Mouse (Mus musculus) myocyte (in vitro differentiated cells): ENCODE measurements around the gene Nell1. TPM values are rescaled to one million over a fixed set of nuclear protein-coding genes. Genes with fewer than 3 reads are reported as not detected.

Experiments used
- H3K27me3 ChIP-seq: one replicate; pipeline ENCODE4 v1.6.1; 2011; ENCODE audit not compliant: control insufficient read depth, insufficient read depth, insufficient read length
- H3K36me3 ChIP-seq: one replicate; pipeline ENCODE4 v1.6.1; 2011; ENCODE audit not compliant: control insufficient read depth, insufficient read depth
- H3K4me2 ChIP-seq: one replicate; pipeline ENCODE4 v1.6.1; 2011; ENCODE audit warnings: low read depth, control low read depth
- H3K4me3 ChIP-seq: one replicate; pipeline ENCODE4 v1.5.1; 2011; ENCODE audit warnings: mild to moderate bottlenecking, control low read depth, moderate library complexity
- H3K79me2 ChIP-seq: one replicate; pipeline ENCODE4 v1.6.1; 2011; ENCODE audit not compliant: control insufficient read depth, insufficient read depth
- H3ac ChIP-seq: one replicate; pipeline ENCODE4 v1.6.1; 2011; ENCODE audit not compliant: control insufficient read depth, insufficient read length
- CEBPB ChIP-seq: IDR thresholded peaks from 2 replicates; pipeline ENCODE4 v1.6.1; 2011; ENCODE audit warnings: mild to moderate bottlenecking, moderate library complexity; ENCODE audit not compliant: poor library complexity, insufficient read depth, severe bottlenecking
- E2F4 ChIP-seq: IDR thresholded peaks from one replicate; pipeline ENCODE4 v1.6.1; 2011; ENCODE audit warnings: mild to moderate bottlenecking, control low read depth, moderate library complexity; ENCODE audit not compliant: insufficient read depth
- MAX ChIP-seq: IDR thresholded peaks from one replicate; pipeline ENCODE4 v1.6.1; 2011; ENCODE audit warnings: low read depth, mild to moderate bottlenecking, control low read depth
- MYOD1 ChIP-seq, 3 experiments: IDR thresholded peaks; one replicate each; pipeline ENCODE4 v1.6.1; 2011; ENCODE audit warnings: control low read depth in 2 of 3, low read depth in 2 of 3, mild to moderate bottlenecking in 2 of 3, moderate library complexity in 1 of 3; ENCODE audit not compliant: insufficient read length in 2 of 3, control insufficient read depth in 1 of 3
- MYOG ChIP-seq, 3 experiments: IDR thresholded peaks; one replicate each; pipeline ENCODE4 v1.6.1; 2011; ENCODE audit warnings: control low read depth in 2 of 3, low read depth in 2 of 3, mild to moderate bottlenecking in 2 of 3; ENCODE audit not compliant: insufficient read length in 2 of 3, control insufficient read depth in 1 of 3, insufficient read depth in 1 of 3
- POLR2A ChIP-seq: IDR thresholded peaks from one replicate; pipeline ENCODE4 v1.6.1; 2011; ENCODE audit warnings: low read depth, mild to moderate bottlenecking, control low read depth, moderate library complexity; ENCODE audit not compliant: insufficient read length
- POLR2AphosphoS2 ChIP-seq: IDR thresholded peaks from one replicate; pipeline ENCODE4 v1.6.1; 2011; ENCODE audit warnings: low read depth, control low read depth; ENCODE audit not compliant: insufficient read length
- REST ChIP-seq: IDR thresholded peaks from one replicate; pipeline ENCODE4 v1.6.1; 2011; ENCODE audit warnings: mild to moderate bottlenecking, control low read depth, moderate library complexity; ENCODE audit not compliant: insufficient read depth, insufficient read length
- SRF ChIP-seq: IDR thresholded peaks from one replicate; pipeline ENCODE4 v1.6.1; 2011; ENCODE audit warnings: low read depth; ENCODE audit not compliant: control insufficient read depth, insufficient read length
- TCF12 ChIP-seq: IDR thresholded peaks from one replicate; pipeline ENCODE4 v1.6.1; 2011; ENCODE audit warnings: mild to moderate bottlenecking, control low read depth; ENCODE audit not compliant: poor library complexity, insufficient read depth, severe bottlenecking
- TCF3 ChIP-seq: IDR thresholded peaks from one replicate; pipeline ENCODE4 v1.6.1; 2011; ENCODE audit warnings: low read depth, control low read depth; ENCODE audit not compliant: insufficient read length
- USF1 ChIP-seq: IDR thresholded peaks from one replicate; pipeline ENCODE4 v1.6.1; 2011; ENCODE audit warnings: low read depth, mild to moderate bottlenecking, control low read depth, moderate library complexity
- polyA plus RNA-seq: library from polyadenylated mRNA; unstranded; fragments of >200 nt; fragmentation: generic; extraction: Trizol; gene quantifications from one replicate; pipeline ENCODE4 v1.2.1, GENCODE M21; 2012; ENCODE audit warnings: missing spikeins

Gene Nell1
- polyA plus RNA-seq, 1 experiment, result not detected

DNA sequence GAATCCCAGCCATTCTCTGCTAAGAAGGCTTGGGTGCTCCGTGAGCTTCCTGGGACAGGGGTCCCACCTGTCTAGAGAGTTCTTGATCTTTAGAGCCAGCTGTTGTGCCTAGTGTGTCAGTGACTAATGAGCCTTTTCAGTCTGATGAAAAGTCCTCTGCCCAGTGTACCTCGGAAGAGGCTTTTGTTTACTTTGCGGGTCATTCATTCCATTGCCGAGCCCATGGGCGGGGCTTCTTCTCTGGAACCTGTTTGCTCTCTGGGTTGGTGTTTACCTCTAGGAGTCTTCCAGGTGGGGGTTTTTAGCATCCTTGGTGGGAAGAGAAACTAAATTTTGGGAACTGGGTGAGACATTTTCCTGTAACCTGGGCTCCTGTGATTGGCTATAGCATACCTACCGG, 10.0 kb downstream of the Nell1 start:
- Histone ChIP-seq H3K4me3 (no peak overlapping the region), H3K79me2 (no peaks in the 10 kb centered on the region), H3ac (no peak overlapping the region), H3K27me3 (no peaks in the 10 kb centered on the region), H3K4me2 (no peak overlapping the region), H3K36me3 (no peaks in the 10 kb centered on the region)
- TF ChIP-seq TCF3 (no peak), MYOD1 (IDR thresholded peaks at IDR 0.05; ENCODE audit: control insufficient read depth in 1 of 3, insufficient read length in 2 of 3, low read depth in 2 of 3) (no peak), SRF (no peak)

DNA sequence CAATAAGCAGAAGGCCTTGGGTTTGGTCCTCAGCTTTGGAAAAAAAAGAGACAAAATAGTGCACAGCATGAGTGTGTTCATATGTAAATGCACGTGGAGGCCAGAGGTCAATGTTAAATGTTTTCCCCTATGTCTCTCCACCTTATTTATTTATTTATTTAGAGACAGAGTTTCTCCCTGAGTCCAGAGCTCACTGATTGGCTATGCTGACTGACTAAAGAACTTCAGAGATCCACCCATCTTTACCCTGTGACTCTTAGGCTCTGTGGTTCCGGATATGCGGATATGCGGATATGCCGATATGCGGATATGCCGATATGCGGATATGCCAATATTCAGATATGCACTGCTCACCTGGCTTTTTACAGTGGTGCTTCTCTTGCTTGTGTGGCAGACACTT, 11.3 kb downstream of the Nell1 start:
- TF ChIP-seq SRF (no peak), USF1 (no peak), TCF3 (no peak), CEBPB (no peak), POLR2A (no peak), E2F4 (no peak), TCF12 (no peak), MAX (no peak)
- no peak overlapping the region for H3K4me2 ChIP-seq
- H3K36me3 ChIP-seq, result no peaks in the 10 kb centered on the region
- no peaks in the 10 kb centered on the region for H3K79me2 ChIP-seq
- H3ac ChIP-seq, result no peak overlapping the region
- H3K4me3 ChIP-seq, result no peak overlapping the region
- H3K27me3 ChIP-seq, result no peaks in the 10 kb centered on the region

DNA sequence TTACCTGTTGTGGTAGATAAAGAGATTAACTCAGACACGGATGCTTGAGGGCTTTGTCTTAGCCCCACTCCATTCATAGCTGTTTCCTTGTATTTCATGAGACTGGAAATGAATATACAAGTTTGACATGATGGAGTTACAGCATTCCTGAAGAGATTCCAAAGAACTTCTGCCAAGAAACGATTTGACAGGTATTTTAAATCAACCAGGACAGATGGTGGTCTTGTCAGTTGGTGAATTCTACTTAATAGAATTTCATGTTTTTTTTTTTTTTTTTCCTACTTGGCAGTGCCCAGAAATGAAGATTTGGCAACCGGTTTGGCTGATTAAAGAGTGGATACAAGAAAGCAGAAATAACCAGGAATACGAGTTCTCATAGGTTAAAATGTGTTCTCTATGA, 24.7 kb downstream of the Nell1 start:
- H3K4me2 ChIP-seq, result no peak overlapping the region
- H3K36me3 ChIP-seq, result no peaks in the 10 kb centered on the region
- H3ac ChIP-seq, result no peak overlapping the region
- H3K4me3 ChIP-seq, result no peak overlapping the region
- TF ChIP-seq REST (no peak), POLR2A (no peak), USF1 (no peak), SRF (no peak)
- H3K79me2 ChIP-seq, result no peaks in the 10 kb centered on the region
- H3K27me3 ChIP-seq, result no peaks in the 10 kb centered on the region

DNA sequence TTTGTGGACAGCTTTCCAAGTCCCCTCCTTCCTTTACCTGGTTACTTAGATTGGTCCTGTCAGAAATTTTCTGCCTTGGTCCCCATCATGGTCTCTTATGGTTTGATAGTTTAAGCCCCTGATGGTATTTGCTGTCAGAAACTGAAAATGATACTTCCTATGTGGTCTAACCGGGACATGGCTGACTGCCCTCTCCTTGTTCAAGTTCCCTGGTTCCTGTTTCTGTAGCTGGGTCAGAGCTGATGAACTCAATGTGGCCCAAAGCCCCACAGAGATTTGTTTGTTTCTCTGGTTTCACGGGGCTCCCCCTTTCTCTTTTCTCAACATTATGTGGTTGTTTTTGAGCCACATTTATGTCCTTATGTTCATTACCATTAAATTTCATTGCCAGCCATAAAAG, 30.6 kb downstream of the Nell1 start:
- H3K4me3 ChIP-seq, result no peak overlapping the region
- H3K4me2 ChIP-seq, result no peak overlapping the region
- no peaks in the 10 kb centered on the region for H3K36me3 ChIP-seq
- H3K27me3 ChIP-seq, result no peaks in the 10 kb centered on the region
- no peaks in the 10 kb centered on the region for H3K79me2 ChIP-seq
- TF ChIP-seq SRF, result no peak
- TF ChIP-seq POLR2A, result no peak
- TF ChIP-seq TCF12, result no peak
- no peak for TF ChIP-seq USF1
- TF ChIP-seq CEBPB, result no peak
- TF ChIP-seq E2F4, result no peak
- no peak for TF ChIP-seq TCF3
- TF ChIP-seq MYOG (IDR thresholded peaks at IDR 0.05; ENCODE audit: control insufficient read depth in 1 of 3, insufficient read depth in 1 of 3, insufficient read length in 2 of 3, low read depth in 2 of 3), result no peak
- TF ChIP-seq MAX, result no peak
- TF ChIP-seq REST, result no peak
- no peak for TF ChIP-seq MYOD1 (IDR thresholded peaks at IDR 0.05; ENCODE audit: control insufficient read depth in 1 of 3, insufficient read length in 2 of 3, low read depth in 2 of 3)
- no peak for TF ChIP-seq POLR2AphosphoS2
- no peak overlapping the region for H3ac ChIP-seq

DNA sequence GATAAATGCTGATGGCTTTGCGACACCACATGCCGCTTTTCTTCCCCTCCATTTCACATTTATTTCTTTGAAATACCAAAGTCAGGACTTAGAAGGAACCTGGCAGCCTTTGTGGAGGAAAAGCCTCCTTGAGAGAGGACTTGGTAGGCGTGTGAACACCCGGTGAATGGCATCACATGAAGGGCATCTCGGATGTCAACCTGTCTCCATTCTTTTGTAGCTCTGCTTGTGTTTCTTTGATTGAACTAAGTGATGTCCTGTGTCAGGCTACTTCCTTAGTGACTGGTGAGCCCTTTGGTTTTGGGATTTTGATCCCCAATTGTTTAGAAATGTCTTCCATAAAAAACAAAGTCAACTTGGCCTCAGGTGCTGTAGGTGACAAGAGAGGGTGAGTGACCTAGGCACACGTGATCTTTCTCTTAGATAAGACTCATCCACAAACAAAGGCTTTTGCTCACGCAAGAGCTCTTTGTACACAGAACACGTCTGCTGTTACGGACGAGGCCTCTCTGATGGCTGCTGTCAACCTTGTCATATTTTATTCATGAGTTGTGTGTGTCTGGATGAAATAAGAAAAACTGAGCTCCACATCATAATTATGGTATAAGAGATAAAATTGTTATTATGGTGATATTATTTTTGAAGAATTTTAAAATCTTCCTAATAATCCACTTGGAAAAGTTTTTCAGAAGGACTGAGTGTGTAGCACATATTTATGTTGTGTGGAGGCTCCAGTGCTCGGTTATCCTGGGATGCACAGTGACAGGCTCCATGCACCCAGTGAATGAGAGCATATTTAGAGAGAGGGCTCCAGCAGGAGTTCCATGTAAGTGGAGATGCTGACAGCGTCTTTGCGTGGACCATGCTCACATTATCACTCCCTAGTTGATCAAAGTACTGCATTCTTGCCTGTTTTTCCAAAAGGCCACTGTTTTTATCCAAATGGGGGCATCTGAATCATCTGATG, 60.8 kb downstream of the Nell1 start:
- Histone ChIP-seq H3ac (no peak overlapping the region), H3K27me3 (no peaks in the 10 kb centered on the region)

More for the DNA sequence above, 60.8 kb downstream of the Nell1 start:
- Histone ChIP-seq H3K36me3 (no peaks in the 10 kb centered on the region), H3K4me3 (no peak overlapping the region), H3K4me2 (no peak overlapping the region), H3K79me2 (no peaks in the 10 kb centered on the region)
- TF ChIP-seq MYOG (IDR thresholded peaks at IDR 0.05; ENCODE audit: control insufficient read depth in 1 of 3, insufficient read depth in 1 of 3, insufficient read length in 2 of 3, low read depth in 2 of 3) (no peak), E2F4 (no peak), MYOD1 (IDR thresholded peaks at IDR 0.05; ENCODE audit: control insufficient read depth in 1 of 3, insufficient read length in 2 of 3, low read depth in 2 of 3) (no peak), USF1 (no peak), TCF12 (no peak), REST (no peak), CEBPB (no peak), MAX (no peak), POLR2A (no peak), POLR2AphosphoS2 (no peak), SRF (no peak), TCF3 (no peak)
